Mouse (Mus musculus) kidney, adult 2 months (tissue): ENCODE measurements around the gene Siah3.

Experiments
- CTCF ChIP-seq: fragments of 200-500 bp; conservative IDR thresholded peaks from 2 replicates; pipeline ENCODE4 v1.5.1; 2011; ENCODE audit warnings: low read depth, mild to moderate bottlenecking, control low read depth, low read length, moderate library complexity, mixed read lengths; ENCODE audit not compliant: insufficient read depth, insufficient read length
- POLR2A ChIP-seq: fragments of 200-500 bp; IDR thresholded peaks from one replicate; pipeline ENCODE4 v1.6.1; 2011; ENCODE audit warnings: low read depth, low read length, control low read depth

DNA sequence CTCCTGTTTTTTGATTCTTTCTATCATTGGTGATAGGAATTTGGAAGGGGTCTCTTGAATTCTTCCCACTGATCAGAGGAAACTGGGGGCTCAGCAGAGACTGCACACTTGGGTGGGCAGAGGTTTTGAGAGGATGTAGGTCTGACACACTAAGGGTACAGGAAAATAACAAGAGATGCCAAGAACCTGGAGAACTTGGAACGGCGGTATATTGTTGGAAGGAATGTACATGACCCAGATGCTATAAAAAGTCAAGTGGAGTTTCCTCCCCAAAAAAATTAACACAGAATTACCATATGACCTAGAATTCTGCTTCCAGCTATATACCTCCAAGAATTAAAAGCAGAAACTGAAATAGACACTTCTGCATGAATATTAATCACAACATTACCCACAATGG lies 20.1 kb downstream of the Siah3 start:
- TF ChIP-seq CTCF: no peak
- TF ChIP-seq POLR2A: no peak
